ENCODE assay signal across 21 mouse cellular contexts in genomic region chr11:113927826-113928225, GRCm38 (mm10).
DNase-seq lines count a peak whose midpoint lies in the region; ATAC-seq and TF ChIP-seq lines count a peak whose summit lies in the region.
"Had no signal": no experiment of that assay in that cellular context is flagged by ENCODE, and none has a peak within 500 bp of the region (broad histone marks: within the 10 kb centered on the region; RNA-seq: fewer than 3 reads in every experiment).

No protein-coding gene starts in this region.

- H3K27ac ChIP-seq in midbrain, embryonic 10.5 days (replicated peaks): peak overlapping the region; percentile 67; the same call in 1 of the 2 replicates
- H3K27ac ChIP-seq in midbrain, embryonic 16.5 days (ENCODE audit: low read length): no peak overlapping the region
- peak overlapping the region; percentile 55 for H3K27ac ChIP-seq in olfactory bulb, adult 2 months (ENCODE audit: insufficient read depth, low read depth, low read length)
- H3K27ac ChIP-seq: forebrain, embryonic 15.5 days; gastrocnemius, adult 2 months; heart, adult 2 months; kidney, embryonic 15.5 days; limb, embryonic 13.5 days; lung, embryonic 15.5 days had no signal

- no peak for TF ChIP-seq POLR2A in olfactory bulb, adult 2 months (IDR thresholded peaks at IDR 0.05; ENCODE audit: insufficient read depth, low read depth, low read length)

- TF ChIP-seq CTCF in olfactory bulb, adult 2 months (IDR thresholded peaks at IDR 0.05; ENCODE audit: insufficient read depth, low read depth, low read length): no peak

- no peaks in the 10 kb centered on the region for H3K36me3 ChIP-seq in midbrain, embryonic 10.5 days
- H3K36me3 ChIP-seq in midbrain, embryonic 16.5 days (ENCODE audit: control insufficient read depth, insufficient read depth, low read length): no peaks in the 10 kb centered on the region
- H3K36me3 ChIP-seq: forebrain, embryonic 15.5 days; heart, embryonic 12.5 days; kidney, embryonic 15.5 days; limb, embryonic 13.5 days; lung, embryonic 15.5 days had no signal

- H3K9me3 ChIP-seq in midbrain, embryonic 10.5 days (replicated peaks): no peaks in the 10 kb centered on the region
- no peaks in the 10 kb centered on the region for H3K9me3 ChIP-seq in midbrain, embryonic 16.5 days (replicated peaks; ENCODE audit: control insufficient read depth, low read length, poor library complexity, severe bottlenecking)
- H3K9me3 ChIP-seq: forebrain, embryonic 15.5 days; heart, embryonic 12.5 days; kidney, embryonic 15.5 days; limb, embryonic 13.5 days; lung, embryonic 15.5 days had no signal

- WGBS in midbrain, embryonic 10.5 days: 82% methylated on average over 3 of the region's 3 CpGs
- WGBS in midbrain, embryonic 16.5 days: 65% methylated on average over 3 of the region's 3 CpGs
- 55% methylated on average over 3 of the region's 3 CpGs for WGBS in olfactory bulb, adult 2 months

- H3K4me3 ChIP-seq in midbrain, embryonic 10.5 days: no peak overlapping the region
- no peak overlapping the region for H3K4me3 ChIP-seq in midbrain, embryonic 16.5 days (ENCODE audit: low read depth, low read length)
- H3K4me3 ChIP-seq in olfactory bulb, adult 2 months (ENCODE audit: insufficient read depth, low read depth, low read length): no peak overlapping the region
- H3K4me3 ChIP-seq: forebrain, embryonic 15.5 days; gastrocnemius, adult 2 months; heart, adult 2 months; heart, embryonic 12.5 days; kidney, embryonic 15.5 days; limb, embryonic 13.5 days; lung, embryonic 15.5 days had no signal

- DNase-seq in frontal cortex, postnatal 10 days (ENCODE audit: low spot score in 2 of 2): no peak
- peak; percentile 10 to 42 for DNase-seq in left cerebral cortex, adult 18-20 months (ENCODE audit: low spot score in 2 of 2)
- DNase-seq in left cerebral cortex, adult 9 months (ENCODE audit: low spot score in 2 of 2): no peak
- DNase-seq in midbrain, embryonic 10.5 days (ENCODE audit: low spot score): no peak
- DNase-seq: kidney, adult 18-20 months; kidney, postnatal 25 days; thymus, adult 2 months; thymus, postnatal 36 days had no signal

- H3K9ac ChIP-seq in midbrain, embryonic 16.5 days (ENCODE audit: low read depth, low read length): no peak overlapping the region
- H3K9ac ChIP-seq: forebrain, embryonic 15.5 days; heart, embryonic 12.5 days; kidney, embryonic 15.5 days; limb, embryonic 13.5 days; lung, embryonic 15.5 days had no signal

- no peak overlapping the region for H3K4me2 ChIP-seq in midbrain, embryonic 16.5 days (ENCODE audit: low read length)
- H3K4me2 ChIP-seq: forebrain, embryonic 15.5 days; heart, embryonic 12.5 days; kidney, embryonic 15.5 days; limb, embryonic 13.5 days; liver, embryonic 11.5 days; lung, embryonic 15.5 days had no signal

- H3K27me3 ChIP-seq in midbrain, embryonic 10.5 days (ENCODE audit: low read depth, poor library complexity, severe bottlenecking): no peaks in the 10 kb centered on the region
- H3K27me3 ChIP-seq in midbrain, embryonic 16.5 days (ENCODE audit: control insufficient read depth, insufficient read depth, low read depth, low read length): no peaks in the 10 kb centered on the region
- H3K27me3 ChIP-seq: forebrain, embryonic 15.5 days; heart, embryonic 12.5 days; kidney, embryonic 15.5 days; limb, embryonic 13.5 days; lung, embryonic 15.5 days had no signal

- peak; percentile 38 for ATAC-seq in frontal cortex, adult (ENCODE audit: low TSS enrichment)
- ATAC-seq in midbrain, embryonic 16.5 days: no peak
- ATAC-seq: CD4-positive, CD25-positive, alpha-beta regulatory T cell, adult 4 months had no signal

- H3K4me1 ChIP-seq in midbrain, embryonic 10.5 days: peaks cover 61% of the 10 kb centered on the region
- peaks cover 24% of the 10 kb centered on the region for H3K4me1 ChIP-seq in midbrain, embryonic 16.5 days (ENCODE audit: control insufficient read depth, insufficient read depth, low read length)
- H3K4me1 ChIP-seq in olfactory bulb, adult 2 months (ENCODE audit: control insufficient read depth, insufficient read depth, low read length): peaks cover 35% of the 10 kb centered on the region
- H3K4me1 ChIP-seq: lung, embryonic 15.5 days; megakaryocyte, embryonic 14.5 days had no signal

Comparison
In these comparisons a context has a peak if more than half of its experiments do, and no peak if none do; other contexts are left out.
1. DNase-seq: peak in left cerebral cortex, adult 18-20 months (2 of 2); none in frontal cortex, postnatal 10 days (0 of 2), left cerebral cortex, adult 9 months (0 of 2) and midbrain, embryonic 10.5 days (single experiment).